Mouse (Mus musculus) adipocyte (in vitro differentiated cells): ENCODE results near the gene Cmah.

Experiments
- DNase-seq: peaks from one replicate; pipeline ENCODE4 v3.0.0-alpha.2; 2016; ENCODE audit warnings: low spot score

Gene Cmah

DNA sequence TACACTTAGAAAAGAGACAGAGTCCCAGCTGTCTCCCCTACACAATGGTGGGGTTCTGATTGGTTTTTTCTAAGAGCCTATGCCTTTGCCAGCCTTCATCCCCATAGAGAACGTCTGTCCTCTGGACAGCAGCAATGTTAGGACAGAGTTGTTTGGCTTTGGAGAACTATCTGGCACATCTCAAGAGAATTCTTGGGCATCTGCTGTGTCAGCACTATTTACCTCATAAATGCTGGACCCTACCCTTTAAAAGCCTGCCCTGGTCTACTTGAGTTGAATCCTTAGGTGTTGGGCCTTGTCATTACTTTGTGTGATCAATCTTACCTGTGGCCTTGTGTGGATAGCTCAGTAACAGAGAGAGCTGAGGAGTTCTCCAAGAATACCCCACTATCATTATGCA is 90.8 kb downstream of the Cmah start:
- no peak for DNase-seq

DNA sequence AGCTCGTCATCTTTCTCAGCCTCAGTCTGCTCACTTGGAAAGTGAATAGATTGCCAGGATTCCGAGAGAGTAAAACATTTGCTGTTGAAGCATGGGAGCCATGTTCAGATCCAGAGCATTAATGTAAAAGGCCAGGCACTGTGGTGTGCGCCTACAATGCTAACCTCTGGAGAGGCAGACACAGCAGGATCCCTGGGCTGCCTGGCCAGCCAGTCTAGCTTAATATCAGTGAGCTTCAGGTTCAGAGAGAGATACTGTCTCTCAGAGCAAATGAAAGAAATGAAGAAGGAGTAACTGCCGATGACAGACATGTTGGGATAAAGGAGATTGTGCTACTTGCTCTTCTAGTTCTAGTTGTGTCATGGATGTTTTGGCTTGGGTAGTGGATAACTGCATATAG is 91.6 kb downstream of the Cmah start:
- DNase-seq: no peak

DNA sequence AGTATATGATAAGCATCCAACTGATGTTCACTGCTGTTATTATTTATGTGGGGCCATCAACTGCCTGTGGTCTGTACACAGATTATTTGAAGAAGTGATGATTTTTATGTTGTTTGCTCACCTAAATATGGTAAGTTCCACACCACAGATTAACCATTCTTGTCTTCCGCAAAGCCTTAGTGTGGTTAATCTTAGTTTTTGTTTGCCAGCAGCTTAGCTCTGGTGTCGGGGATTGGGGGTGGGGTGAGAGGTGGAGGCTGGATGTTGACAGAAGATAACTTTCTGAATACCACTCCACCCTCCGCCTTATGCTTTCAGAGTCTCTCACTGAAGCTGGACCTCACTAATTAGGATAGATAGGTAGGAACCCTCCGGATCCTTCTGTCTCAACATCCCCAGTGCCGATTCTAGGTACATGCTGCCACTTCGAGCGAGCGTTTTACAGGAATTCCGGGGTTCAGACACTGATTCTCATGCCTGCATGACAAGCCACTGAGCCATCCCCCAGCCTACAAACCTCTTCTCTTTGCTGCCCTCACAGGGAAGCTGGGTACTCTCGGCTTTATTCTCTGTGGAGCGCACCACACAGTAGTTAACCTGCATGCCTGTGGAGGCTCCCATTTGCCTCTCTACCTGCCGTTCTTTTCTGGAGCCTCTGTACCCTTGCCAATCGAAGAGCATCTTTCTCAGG is 92.5 kb downstream of the Cmah start:
- no peak for DNase-seq

DNA sequence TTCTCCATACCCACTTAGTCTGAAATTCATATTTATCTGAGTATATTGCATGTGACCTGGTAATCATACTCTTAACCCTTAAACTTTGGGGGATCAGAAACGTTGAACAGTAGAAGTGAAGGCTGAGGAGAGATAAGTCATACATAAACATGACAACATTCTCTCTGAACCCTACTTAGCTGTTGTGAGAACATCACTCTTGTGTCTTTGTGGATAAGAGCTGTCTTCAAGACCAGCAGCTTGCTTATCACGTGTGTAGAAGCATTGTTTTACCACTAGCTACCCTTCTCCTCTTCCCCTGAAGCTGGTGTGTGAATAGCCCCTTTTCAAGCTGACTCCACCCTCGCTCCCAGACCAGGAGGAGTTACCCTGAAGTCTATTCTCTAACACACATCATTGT is 94.8 kb downstream of the Cmah start:
- no peak for DNase-seq

DNA sequence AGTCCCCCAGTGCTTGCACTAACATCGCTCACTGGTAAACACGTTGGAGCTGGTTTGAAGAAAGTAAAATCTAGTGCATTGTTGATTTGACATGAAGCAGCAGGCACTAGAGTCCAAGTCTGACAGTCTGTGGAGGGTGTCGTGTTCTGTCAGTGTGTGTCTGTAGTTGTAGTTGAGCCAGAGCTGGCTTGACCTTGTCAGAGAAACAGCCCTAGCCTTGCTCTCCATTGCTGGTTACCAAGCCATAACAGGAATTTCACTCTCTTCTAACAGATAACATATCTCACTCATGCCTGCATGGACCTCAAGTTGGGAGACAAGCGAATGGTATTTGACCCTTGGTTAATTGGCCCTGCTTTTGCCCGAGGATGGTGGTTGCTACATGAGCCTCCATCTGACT is 103.0 kb downstream of the Cmah start:
- no peak for DNase-seq

DNA sequence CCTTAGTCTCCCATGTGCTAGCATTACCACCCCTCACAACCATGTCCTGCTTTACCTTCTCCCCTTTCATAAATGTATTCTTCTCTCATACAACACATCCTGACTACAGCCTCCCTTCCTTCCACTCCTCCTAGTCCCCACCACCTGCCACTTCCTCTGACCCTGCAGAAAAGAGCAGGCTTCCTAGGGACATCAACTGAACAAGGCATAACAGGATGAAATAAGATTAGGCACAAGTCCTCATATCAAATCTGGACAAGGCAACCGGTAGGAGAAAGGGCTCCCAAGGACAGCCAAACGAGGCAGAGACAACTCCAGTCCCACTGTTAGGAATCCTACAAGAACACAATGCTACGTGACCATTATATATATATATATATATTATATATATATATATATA is 104.4 kb downstream of the Cmah start:
- no peak for DNase-seq

DNA sequence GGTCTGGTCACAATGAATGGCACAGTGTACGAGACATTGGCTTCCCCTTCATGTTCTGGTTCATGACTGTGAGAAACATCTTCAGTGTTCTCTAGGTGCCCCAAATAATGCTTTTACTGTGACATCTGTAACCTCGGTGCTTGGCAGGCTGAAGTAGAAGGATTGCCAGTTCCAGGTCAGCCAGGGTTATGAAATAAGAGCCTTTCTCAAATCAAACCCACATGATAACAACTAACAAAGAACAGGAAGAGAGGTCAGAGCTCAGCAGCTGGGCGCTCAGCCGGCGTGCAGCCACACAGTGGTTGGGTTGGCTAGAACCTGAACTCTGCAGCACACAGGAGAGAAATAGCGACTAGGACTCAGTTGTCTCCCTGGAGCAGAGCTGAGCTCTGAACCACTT is 115.1 kb downstream of the Cmah start:
- DNase-seq: peak; percentile 6

DNA sequence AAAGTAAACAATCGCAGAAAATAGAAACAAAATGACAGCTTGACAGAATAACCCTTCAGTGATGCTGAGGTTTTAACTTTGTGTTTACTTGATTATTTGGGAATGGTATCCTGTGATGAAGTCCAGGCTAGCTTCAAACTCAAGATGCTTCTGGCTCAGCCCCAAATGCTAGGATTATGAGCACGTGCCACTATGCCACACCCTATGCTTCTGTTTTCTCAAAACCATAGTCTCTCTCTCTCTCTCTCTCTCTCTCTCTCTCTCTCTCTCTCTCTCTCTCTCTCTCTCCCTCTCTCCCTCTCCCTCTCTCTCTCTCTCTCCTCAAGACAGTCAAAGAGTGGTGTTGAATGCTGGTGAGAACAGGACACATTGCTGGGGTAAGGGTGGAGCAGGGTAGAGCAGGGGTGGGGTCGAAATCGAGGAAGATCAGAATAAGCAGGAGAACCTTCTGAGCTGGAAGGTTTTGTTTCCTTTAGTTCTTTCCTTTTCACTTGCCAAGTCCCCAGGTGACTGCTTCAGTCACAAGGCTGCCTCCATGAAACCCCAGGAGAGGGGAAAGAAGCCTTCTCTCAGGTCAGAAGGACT is 116.7 kb downstream of the Cmah start:
- DNase-seq: no peak

DNA sequence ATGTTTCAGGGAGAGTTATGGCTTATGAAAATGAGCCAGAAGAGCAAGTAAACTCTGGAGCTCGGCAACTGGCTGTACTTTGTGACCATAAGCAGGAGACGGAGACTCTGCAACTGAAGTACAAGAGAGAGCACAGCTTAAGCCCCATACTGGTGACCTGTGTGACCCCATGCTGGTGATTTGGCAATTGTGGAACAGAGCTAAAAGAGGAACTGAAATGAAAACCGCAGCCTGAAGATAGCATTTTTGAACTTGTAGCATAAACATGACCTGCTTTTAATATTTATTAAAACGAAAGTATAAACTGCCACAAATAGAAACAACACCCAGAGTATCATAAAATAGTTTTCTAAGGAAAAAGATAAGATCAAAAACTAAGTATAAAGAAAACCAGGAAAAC is 117.5 kb downstream of the Cmah start:
- no peak for DNase-seq

DNA sequence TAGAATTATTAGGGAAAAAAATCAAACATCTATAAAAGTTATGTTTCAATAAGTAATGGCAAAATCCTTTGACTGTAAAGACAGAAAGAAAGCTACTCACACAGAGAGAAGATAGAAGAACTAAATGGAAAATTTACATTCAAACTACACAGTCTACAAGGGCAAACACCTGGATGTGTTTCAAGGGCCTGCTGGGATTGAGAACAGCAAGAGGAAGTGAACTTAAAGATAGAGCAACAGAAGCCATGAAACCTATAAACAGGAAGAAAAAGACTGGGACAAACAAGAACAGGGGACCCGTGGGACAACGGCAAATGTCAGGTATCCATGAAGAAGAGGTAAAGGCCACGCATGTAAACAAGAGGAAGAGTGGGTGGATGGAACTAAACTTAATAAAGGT is 118.0 kb downstream of the Cmah start:
- no peak for DNase-seq

DNA sequence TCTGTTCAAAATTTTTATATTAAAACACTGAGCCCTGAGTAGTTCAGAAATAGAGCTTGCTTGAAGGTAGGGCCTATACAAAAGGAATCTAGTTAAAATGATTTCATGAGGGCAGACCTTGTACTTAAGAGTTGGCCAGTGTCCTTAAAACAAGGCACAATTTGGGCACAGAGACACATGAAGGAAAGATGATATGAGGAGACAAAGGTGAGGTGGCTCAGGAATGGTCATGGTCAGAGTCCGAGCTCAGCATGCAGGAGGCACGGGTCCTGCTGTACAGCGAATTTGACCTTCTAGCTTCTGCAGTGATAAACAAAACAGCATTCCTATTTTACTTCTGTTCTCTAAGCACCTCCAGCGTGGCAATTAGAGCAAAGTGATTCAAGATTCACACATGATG is 118.9 kb downstream of the Cmah start:
- DNase-seq: no peak

DNA sequence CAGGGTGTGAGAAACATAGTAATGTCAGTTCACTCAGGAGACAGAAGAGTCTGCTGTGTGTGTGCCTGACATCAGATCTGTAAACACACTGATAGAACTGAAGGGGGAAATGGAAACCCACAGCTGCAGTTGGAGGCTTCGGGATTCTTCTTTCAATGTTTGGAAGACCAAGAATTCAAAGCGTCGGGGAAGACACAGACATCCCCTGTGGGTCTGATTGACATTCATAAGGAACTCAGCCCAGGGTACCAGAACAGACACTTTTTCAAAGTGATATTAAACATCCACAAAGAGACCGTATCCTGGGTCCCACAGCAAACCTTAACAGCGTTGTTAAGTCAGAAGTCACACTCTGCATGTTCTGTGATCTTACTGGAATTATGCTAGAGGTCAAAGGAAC is 119.8 kb downstream of the Cmah start:
- no peak for DNase-seq

DNA sequence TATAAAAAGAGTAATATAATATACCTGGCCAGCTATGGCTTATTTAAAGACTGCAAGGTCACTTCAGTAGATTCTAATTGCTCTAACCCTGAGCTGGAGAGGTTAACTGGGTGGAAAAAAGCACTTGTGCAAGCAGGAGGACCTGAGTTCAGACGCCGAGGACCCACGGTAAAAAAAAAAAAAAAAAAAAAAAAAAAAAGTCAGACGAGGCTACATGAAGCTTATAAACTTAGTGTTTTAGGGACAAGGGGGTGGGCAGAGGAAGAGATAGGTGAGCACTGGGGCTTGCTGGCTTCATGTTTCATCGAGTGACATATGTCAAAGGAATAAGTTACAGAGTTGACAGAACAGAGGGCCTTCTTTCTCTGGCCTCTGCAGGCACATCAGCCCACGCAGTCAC is 121.4 kb downstream of the Cmah start:
- no peak for DNase-seq

DNA sequence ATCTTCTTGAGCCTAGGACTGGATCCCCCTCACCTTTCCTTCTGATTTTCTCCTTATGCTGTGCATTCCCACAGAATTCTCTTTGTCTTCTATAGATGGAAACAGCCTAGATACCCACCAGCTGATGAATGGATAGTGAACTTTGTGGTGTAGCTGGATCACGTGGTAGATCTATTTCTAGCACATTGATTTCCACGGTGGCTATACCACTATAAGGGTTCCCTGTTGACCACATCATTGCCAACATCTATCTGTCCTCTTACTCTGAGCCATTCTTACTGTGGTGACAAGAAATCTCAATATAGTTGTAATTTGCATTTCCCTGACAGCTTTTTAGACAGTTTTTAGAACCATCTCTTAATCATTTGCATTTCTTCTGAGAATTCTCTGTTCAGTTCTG is 124.3 kb downstream of the Cmah start:
- no peak for DNase-seq

DNA sequence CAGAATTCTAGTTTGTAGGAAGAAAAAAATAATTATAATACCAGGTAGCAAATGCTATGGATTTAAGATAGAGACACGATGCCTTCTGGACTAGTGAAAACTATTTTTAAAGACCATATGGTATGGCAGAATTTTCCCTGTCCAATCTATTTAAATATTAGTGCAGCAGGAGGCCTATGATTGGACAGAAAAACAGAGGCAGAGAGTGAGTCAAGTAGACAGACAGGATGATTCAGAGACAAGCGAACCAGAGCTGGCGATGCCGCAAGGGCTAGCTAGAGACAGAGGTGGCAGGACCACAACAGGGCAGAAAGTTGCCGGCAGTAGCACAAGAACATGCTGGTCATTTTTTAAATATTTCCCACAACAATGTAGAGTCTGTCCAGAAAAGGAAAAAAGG is 126.5 kb downstream of the Cmah start:
- DNase-seq: no peak

DNA sequence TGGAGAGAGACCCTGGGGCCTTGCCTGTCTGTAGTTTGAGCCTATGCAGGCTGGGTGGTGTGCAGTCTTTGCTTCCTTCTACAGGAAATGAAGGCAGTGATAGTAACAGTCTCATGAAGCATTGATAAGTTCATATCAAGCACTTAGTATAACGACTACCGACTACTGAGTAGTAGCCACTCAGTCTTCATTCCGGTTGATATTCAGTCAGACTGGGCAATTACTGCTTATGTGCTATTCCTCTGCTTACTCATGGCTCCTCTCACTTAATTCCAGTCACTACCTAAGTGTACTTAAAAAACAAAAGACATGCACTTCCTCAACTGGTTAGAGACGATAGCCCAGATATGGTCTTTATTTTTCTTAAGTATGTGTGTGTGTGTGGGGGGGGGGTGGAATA is 129.2 kb downstream of the Cmah start:
- no peak for DNase-seq

DNA sequence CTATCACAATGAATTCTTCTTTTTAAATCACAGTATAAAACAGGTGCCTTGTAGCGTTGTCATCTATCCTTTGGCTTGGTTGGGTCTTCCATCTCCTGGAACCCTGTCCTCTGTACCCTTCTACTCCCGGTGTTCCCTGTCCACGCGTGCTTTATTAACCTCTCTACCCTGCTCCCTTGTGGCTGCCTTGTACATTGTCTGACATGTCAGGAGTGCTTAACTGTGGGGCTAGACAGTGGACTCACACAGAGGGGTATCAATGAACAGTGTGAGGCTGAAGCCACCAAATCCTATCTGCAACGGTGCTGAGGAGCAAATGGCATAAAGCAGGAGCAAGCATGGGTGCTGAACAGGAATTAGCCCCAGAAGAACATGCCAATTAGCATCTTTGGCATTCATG is 133.3 kb downstream of the Cmah start:
- no peak for DNase-seq

DNA sequence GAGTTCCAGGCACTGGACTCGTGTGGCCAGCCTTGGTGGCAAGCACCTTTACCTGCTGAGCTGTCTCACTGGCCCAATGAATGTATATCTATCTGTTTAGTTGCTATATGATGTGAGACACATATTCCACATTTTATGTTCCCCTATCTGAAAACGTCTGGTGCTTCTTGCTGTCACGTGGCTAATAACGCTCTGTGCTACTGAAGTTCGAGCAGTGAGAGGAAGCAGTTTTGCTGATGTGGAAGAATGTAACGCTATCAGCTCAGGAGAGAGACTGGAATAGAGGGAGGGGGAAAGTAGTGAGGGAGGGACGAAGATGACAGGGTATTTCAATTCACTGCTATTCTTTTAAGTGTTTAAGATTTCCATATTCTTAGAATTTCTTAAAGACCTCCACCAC is 136.6 kb downstream of the Cmah start:
- DNase-seq: no peak

DNA sequence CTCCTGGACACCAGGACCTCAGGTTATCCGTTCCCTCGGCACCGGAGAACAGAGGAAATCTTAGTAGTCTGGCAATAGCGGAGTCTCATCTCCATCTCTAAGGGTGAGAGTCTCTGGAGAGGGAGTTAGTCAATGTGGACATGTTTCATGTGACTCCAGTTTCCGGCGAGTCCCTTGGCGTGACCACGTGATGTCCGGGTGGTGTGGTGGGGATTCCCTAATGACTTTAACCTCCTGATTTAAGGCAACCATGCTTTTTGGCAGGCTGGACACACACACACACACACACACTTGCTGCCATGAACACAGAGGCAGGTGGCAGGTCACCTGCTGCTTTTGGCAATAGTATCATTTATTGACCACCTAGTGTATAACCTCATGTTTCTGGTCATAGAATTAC is 138.8 kb downstream of the Cmah start:
- no peak for DNase-seq

DNA sequence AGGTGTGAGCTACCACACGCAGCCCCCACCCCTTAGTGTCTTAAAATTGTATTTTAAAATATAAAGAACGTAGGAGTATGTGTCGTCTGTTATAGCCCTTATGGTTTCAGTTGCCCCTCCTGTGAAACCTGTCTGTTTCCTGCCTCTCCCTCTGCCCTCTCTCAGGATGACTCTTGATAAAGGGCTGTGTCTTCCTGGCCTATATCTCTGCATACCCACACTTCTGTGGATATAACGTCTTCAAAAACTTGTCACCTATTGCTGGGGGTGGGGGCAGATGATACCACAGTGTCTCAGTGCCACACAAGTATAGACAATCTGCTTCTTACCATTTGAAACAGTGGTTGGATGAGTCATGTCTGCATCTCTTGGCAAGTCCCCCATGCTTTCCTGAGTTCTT is 140.6 kb downstream of the Cmah start:
- DNase-seq: no peak

DNA sequence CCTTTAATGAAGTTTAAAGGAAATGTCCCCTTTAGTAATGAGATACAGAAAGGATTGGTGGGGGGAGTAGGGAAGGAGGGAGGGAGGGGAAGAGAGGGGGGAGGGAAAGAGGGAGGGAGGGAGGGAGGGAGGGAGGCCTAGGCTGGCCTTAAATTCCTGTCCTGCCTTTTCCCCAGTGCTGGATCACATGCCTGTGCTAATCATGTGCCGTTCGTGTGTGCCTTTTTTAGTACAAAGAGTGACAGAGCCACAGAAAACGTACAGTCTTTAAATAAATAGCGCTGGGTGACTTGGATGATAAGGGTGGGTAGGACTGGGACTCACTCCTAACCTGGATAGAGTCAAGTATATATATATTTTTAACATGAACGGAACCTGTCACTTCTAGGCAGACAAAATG is 150.4 kb downstream of the Cmah start:
- DNase-seq: no peak

DNA sequence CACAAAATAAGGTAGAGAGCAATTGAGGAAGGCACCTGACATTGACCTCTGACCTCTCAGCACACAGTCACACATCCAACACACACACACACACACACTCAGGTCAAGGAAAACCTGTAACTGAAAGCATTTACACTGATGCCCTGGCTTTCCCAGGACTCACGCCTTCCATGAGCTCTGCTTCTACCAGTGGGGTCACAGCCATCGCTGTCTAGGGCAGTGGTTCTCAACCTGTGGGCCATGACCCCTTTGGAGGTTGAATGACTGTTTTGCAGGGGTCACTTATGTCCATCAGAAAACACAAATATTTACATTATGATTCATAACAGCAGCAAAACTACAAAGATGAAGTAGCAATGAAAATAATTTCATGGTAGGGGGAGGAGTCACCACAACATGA is 152.3 kb downstream of the Cmah start:
- DNase-seq: no peak

DNA sequence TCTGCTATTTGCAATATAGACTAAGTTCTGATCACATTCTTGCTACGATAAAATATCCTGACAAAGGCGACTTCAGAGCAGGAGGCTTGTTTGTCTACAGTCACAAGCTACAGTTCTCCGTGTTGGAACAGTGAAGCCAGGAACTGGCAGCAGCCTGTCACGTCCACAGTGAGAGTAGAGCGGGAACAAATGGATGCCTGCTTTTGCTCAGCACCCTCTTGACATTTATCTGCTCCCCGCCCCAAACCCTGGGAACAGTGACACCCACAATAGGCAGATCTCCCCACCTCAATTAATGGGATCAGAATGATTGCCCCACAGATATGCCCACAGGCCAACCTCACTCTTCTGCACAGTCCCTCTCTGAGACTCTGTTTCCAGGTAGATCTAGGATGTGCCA is 153.6 kb downstream of the Cmah start:
- no peak for DNase-seq

DNA sequence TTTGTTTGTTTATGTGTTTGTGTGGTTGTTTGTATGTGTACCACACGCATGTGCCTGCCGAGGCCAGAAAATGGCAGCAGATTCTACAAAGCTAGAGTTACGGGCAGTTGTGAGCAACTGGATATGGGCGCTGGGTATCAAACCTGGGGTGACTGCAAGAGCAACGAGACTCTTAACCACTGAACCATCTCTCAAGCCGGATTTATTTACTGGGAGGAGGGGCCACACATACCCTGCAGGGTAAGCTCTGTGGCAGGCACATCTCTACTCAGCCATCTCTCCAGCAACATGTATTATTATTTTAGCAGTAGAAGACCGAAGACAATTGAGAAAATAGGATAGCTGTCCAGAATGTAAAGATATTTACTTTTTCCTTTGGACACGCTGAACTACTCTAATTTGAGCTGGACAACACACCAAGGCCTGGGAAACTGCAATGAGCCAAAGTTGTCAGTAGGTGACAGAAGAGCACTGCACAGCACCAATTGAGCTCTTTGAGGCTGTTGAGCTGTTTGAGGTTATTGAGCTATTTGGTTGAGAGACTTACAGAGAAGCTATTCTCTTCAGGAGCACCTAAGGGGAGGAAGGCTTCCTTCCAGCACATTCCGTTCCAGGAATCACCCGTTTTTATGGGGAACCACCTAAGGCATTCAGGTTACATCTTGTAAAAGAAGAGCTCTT is 154.6 kb downstream of the Cmah start:
- peak; percentile 58 for DNase-seq
